15 mouse cellular contexts compared by ENCODE assay signal in genomic region chr5:126104883-126105282, GRCm38 (mm10).
DNase-seq lines count a peak whose midpoint lies in the region.
"Had no signal": no experiment of that assay in that cellular context is flagged by ENCODE, and none has a peak within 500 bp of the region (broad histone marks: within the 10 kb centered on the region; RNA-seq: fewer than 3 reads in every experiment).

No protein-coding gene starts in this region.

- DNase-seq in ES-CJ7 (ENCODE audit: low read depth, low spot score) (peak; percentile 93), R1 (ENCODE audit: low read depth, low spot score) (peak; percentile 98)
- peak; percentile 5 for DNase-seq in forelimb bud, embryonic 11.5 days (ENCODE audit: low read depth, low spot score)
- no peak for DNase-seq in T-cell, adult 2 months (ENCODE audit: low spot score)
- no peak for DNase-seq in cerebellum, adult 8-10 months
- DNase-seq: adrenal gland, adult 2 months; adrenal gland, postnatal 10 days; adrenal gland, postnatal 25 days; B cell, adult 2 months; cerebellum, adult 11 months; cerebellum, adult 18-20 months; cerebellum, adult 9-11 months; cerebellum, postnatal 14 days; cerebellum, postnatal 36 days; embryo, embryonic 11 days had no signal

Comparison
In these comparisons a context has a peak if more than half of its experiments do, and no peak if none do; other contexts are left out.
1. DNase-seq: peak in ES-CJ7 (single experiment), R1 (single experiment) and forelimb bud, embryonic 11.5 days (single experiment); none in T-cell, adult 2 months (single experiment) and cerebellum, adult 8-10 months (single experiment).